Mouse (Mus musculus) midbrain, postnatal 0 days (tissue): ENCODE results near the gene Rhox2h. TPM values are rescaled to one million over a fixed set of nuclear protein-coding genes. Genes with fewer than 3 reads are reported as not detected.

Experiments
- polyA plus RNA-seq: library from polyadenylated mRNA; unstranded; fragments of >200 nt; fragmentation: Nextera tagmentation; extraction: Ambion mirVana; gene quantifications from 2 replicates; pipeline ENCODE4 v1.2.1, GENCODE M21; 2015
- total RNA-seq: library from RNA; depleted of rRNA; stranded (reverse); fragments of >200 nt; gene quantifications from 2 replicates; pipeline ENCODE4 v1.2.3, GENCODE M21; 2014; rRNA removed

Rhox2h gene
- total and polyA plus RNA-seq, 2 experiments from 2014 or later: not detected

Other genes with a start within 250 kb of the Rhox2h start
- not detected in 2 replicates for gene Rhox4b, start 240.8 kb downstream of the Rhox2h start, total RNA-seq
- gene Rhox4b, start 240.8 kb downstream of the Rhox2h start, polyA plus RNA-seq: not detected in 2 replicates
- gene Rhox2c, start 219.6 kb downstream of the Rhox2h start, total RNA-seq: not detected in 2 replicates
- not detected in 2 replicates for gene Rhox2c, start 219.6 kb downstream of the Rhox2h start, polyA plus RNA-seq
- gene Rhox3c, start 214.7 kb downstream of the Rhox2h start, total RNA-seq: not detected in 2 replicates
- not detected in 2 replicates for gene Rhox3c, start 214.7 kb downstream of the Rhox2h start, polyA plus RNA-seq
- not detected in 2 replicates for gene Rhox4c, start 192.9 kb downstream of the Rhox2h start, total RNA-seq
- not detected in 2 replicates for gene Rhox4c, start 192.9 kb downstream of the Rhox2h start, polyA plus RNA-seq
- not detected in 2 replicates for gene Rhox2d, start 179.8 kb downstream of the Rhox2h start, total RNA-seq
- not detected in 2 replicates for gene Rhox2d, start 179.8 kb downstream of the Rhox2h start, polyA plus RNA-seq
- not detected in 2 replicates for gene Rhox4d, start 158.9 kb downstream of the Rhox2h start, total RNA-seq
- not detected in 2 replicates for gene Rhox4d, start 158.9 kb downstream of the Rhox2h start, polyA plus RNA-seq
- gene Rhox2e, start 142.8 kb downstream of the Rhox2h start, total RNA-seq: not detected in 2 replicates
- gene Rhox2e, start 142.8 kb downstream of the Rhox2h start, polyA plus RNA-seq: 0.20 TPM in 1 of 2 replicates, not detected in the other
- gene Rhox3e, start 131.3 kb downstream of the Rhox2h start, total RNA-seq: not detected in 2 replicates
- not detected in 2 replicates for gene Rhox3e, start 131.3 kb downstream of the Rhox2h start, polyA plus RNA-seq
- not detected in 2 replicates for gene Rhox4e, start 115.9 kb downstream of the Rhox2h start, total RNA-seq
- not detected in 2 replicates for gene Rhox4e, start 115.9 kb downstream of the Rhox2h start, polyA plus RNA-seq
- not detected in 2 replicates for gene Rhox2f, start 101.9 kb downstream of the Rhox2h start, total RNA-seq
- not detected in 2 replicates for gene Rhox2f, start 101.9 kb downstream of the Rhox2h start, polyA plus RNA-seq
- not detected in 2 replicates for gene Rhox3f, start 92.3 kb downstream of the Rhox2h start, total RNA-seq
- not detected in 2 replicates for gene Rhox3f, start 92.3 kb downstream of the Rhox2h start, polyA plus RNA-seq
- gene Rhox4f, start 65.6 kb downstream of the Rhox2h start, total RNA-seq: not detected in 2 replicates
- gene Rhox4f, start 65.6 kb downstream of the Rhox2h start, polyA plus RNA-seq: not detected in 2 replicates
- gene Rhox3g, start 44.7 kb downstream of the Rhox2h start, total RNA-seq: not detected in 2 replicates
- not detected in 2 replicates for gene Rhox3g, start 44.7 kb downstream of the Rhox2h start, polyA plus RNA-seq
- gene Rhox2g, start 29.8 kb downstream of the Rhox2h start, total RNA-seq: not detected in 2 replicates
- not detected in 2 replicates for gene Rhox2g, start 29.8 kb downstream of the Rhox2h start, polyA plus RNA-seq
- gene Rhox4g, start 21.9 kb downstream of the Rhox2h start, total RNA-seq: not detected in 2 replicates
- not detected in 2 replicates for gene Rhox4g, start 21.9 kb downstream of the Rhox2h start, polyA plus RNA-seq
- gene Rhox3h, start 4.5 kb downstream of the Rhox2h start, total RNA-seq: not detected in 2 replicates
- not detected in 2 replicates for gene Rhox3h, start 4.5 kb downstream of the Rhox2h start, polyA plus RNA-seq
- 1.5 TPM in 1 of 2 replicates, not detected in the other for gene Rhox5, start 131.6 kb upstream of the Rhox2h start, total RNA-seq
- gene Rhox5, start 131.6 kb upstream of the Rhox2h start, polyA plus RNA-seq: 0.69 and 1.1 TPM in 2 replicates
- not detected in 2 replicates for gene Rhox6, start 153.6 kb upstream of the Rhox2h start, total RNA-seq
- gene Rhox6, start 153.6 kb upstream of the Rhox2h start, polyA plus RNA-seq: not detected in 2 replicates
- not detected in 2 replicates for gene Rhox7a, start 158.4 kb upstream of the Rhox2h start, total RNA-seq
- gene Rhox7a, start 158.4 kb upstream of the Rhox2h start, polyA plus RNA-seq: not detected in 2 replicates
- gene Rhox8, start 205.7 kb upstream of the Rhox2h start, total RNA-seq: not detected in 2 replicates
- gene Rhox8, start 205.7 kb upstream of the Rhox2h start, polyA plus RNA-seq: not detected in 2 replicates
- gene Rhox7b, start 224.0 kb upstream of the Rhox2h start, total RNA-seq: not detected in 2 replicates
- gene Rhox7b, start 224.0 kb upstream of the Rhox2h start, polyA plus RNA-seq: not detected in 2 replicates
- not detected in 2 replicates for gene Rhox9, start 228.5 kb upstream of the Rhox2h start, total RNA-seq
- gene Rhox9, start 228.5 kb upstream of the Rhox2h start, polyA plus RNA-seq: not detected in 2 replicates